Comparison of ENCODE assay signal across 25 mouse cellular contexts in genomic region chr17:85138393-85138792, GRCm38 (mm10).
"Had no signal": no experiment of that assay in that cellular context is flagged by ENCODE, and none has a peak within 500 bp of the region (broad histone marks: within the 10 kb centered on the region; RNA-seq: fewer than 3 reads in every experiment).

No protein-coding gene starts in this region.

- H3K4me2 ChIP-seq: heart, embryonic 11.5 days; heart, embryonic 13.5 days; heart, embryonic 15.5 days; hindbrain, embryonic 13.5 days; hindbrain, embryonic 15.5 days; kidney, embryonic 15.5 days; limb, embryonic 13.5 days; limb, embryonic 15.5 days; liver, embryonic 12.5 days had no signal

- H3K27ac ChIP-seq: heart, embryonic 13.5 days; heart, embryonic 15.5 days; hindbrain, embryonic 13.5 days; hindbrain, embryonic 15.5 days; hindbrain, postnatal 0 days; kidney, embryonic 15.5 days; kidney, postnatal 0 days; limb, embryonic 13.5 days; limb, embryonic 15.5 days; liver, embryonic 12.5 days had no signal

- H3K4me3 ChIP-seq: heart, embryonic 13.5 days; heart, embryonic 15.5 days; hindbrain, embryonic 13.5 days; hindbrain, embryonic 15.5 days; kidney, embryonic 15.5 days; limb, embryonic 13.5 days; limb, embryonic 15.5 days; liver, embryonic 12.5 days had no signal

- H3K9me3 ChIP-seq: heart, embryonic 13.5 days; heart, embryonic 15.5 days; hindbrain, embryonic 13.5 days; hindbrain, embryonic 15.5 days; kidney, embryonic 15.5 days; limb, embryonic 13.5 days; limb, embryonic 15.5 days; liver, embryonic 12.5 days had no signal

- DNase-seq: gastrocnemius, postnatal 14 days; gastrocnemius, postnatal 36 days; heart, adult 18-20 months; heart, postnatal 14 days; heart, postnatal 36 days; kidney, adult 11 months; kidney, adult 2 months; kidney, adult 9 months; kidney, postnatal 14 days; kidney, postnatal 36 days; layer of hippocampus, adult 9-11 months; layer of hippocampus, postnatal 36 days; left cerebral cortex, postnatal 4 days had no signal

- H3K9ac ChIP-seq: heart, embryonic 13.5 days; heart, embryonic 15.5 days; hindbrain, embryonic 13.5 days; hindbrain, embryonic 15.5 days; kidney, embryonic 15.5 days; limb, embryonic 13.5 days; limb, embryonic 15.5 days; liver, embryonic 12.5 days had no signal

- H3K4me1 ChIP-seq: heart, embryonic 13.5 days; heart, embryonic 15.5 days; hindbrain, embryonic 15.5 days; kidney, embryonic 15.5 days; limb, embryonic 13.5 days; limb, embryonic 15.5 days; liver, embryonic 12.5 days had no signal

- H3K27me3 ChIP-seq: heart, embryonic 13.5 days; heart, embryonic 15.5 days; hindbrain, embryonic 13.5 days; hindbrain, embryonic 15.5 days; kidney, embryonic 15.5 days; limb, embryonic 13.5 days; limb, embryonic 15.5 days; liver, embryonic 12.5 days had no signal

- ATAC-seq: hindbrain, postnatal 0 days; intestine, embryonic 16.5 days; liver, embryonic 12.5 days had no signal

- H3K36me3 ChIP-seq: heart, embryonic 13.5 days; heart, embryonic 15.5 days; hindbrain, embryonic 13.5 days; hindbrain, embryonic 15.5 days; kidney, embryonic 15.5 days; limb, embryonic 13.5 days; limb, embryonic 15.5 days; liver, embryonic 12.5 days had no signal
